Mouse (Mus musculus): ENCODE results near the gene Zfr2.

Gene Zfr2

GRCm38 (mm10) chr10:81288601-81289000, 55.6 kb downstream of the Zfr2 start:
- peak in 1 of 2 experiments; percentile 79 for DNase-seq

- peak; percentile 63 to 79 for DNase-seq
These were observed 56.3 kb downstream of the Zfr2 start for GRCm38 (mm10) chr10:81289278-81289677.

GRCm38 (mm10) chr10:81289811-81290210, 56.9 kb downstream of the Zfr2 start:
- DNase-seq: peak; percentile 41 to 76

- peak; percentile 53 to 56 for DNase-seq
These were observed 57.9 kb downstream of the Zfr2 start for GRCm38 (mm10) chr10:81290698-81291460.

- no peak for DNase-seq
These were observed 58.7 kb downstream of the Zfr2 start, which contains the start of gene Tjp3 for GRCm38 (mm10) chr10:81291511-81292104. Gene Tjp3 (minus strand): TSS chr10:81291581.

GRCm38 (mm10) chr10:81292554-81293333, 59.8 kb downstream of the Zfr2 start, which contains the start of gene Pip5k1c:
Gene Pip5k1c (plus strand): TSS chr10:81292963.
- peak; percentile 100 for DNase-seq

GRCm38 (mm10) chr10:81293334-81294030, 60.5 kb downstream of the Zfr2 start:
- DNase-seq: no peak

GRCm38 (mm10) chr10:81294442-81294841, 61.5 kb downstream of the Zfr2 start:
- DNase-seq: no peak

- no peak for DNase-seq
These were observed 62.2 kb downstream of the Zfr2 start for GRCm38 (mm10) chr10:81295185-81295584.

GRCm38 (mm10) chr10:81297246-81297645, 64.3 kb downstream of the Zfr2 start:
- no peak for DNase-seq

- DNase-seq: peak; percentile 78 to 84
These were observed 64.9 kb downstream of the Zfr2 start for GRCm38 (mm10) chr10:81297845-81298244.

GRCm38 (mm10) chr10:81298369-81299100, 65.6 kb downstream of the Zfr2 start:
- DNase-seq: no peak

- peak; percentile 79 to 83 for DNase-seq
These were observed 66.8 kb downstream of the Zfr2 start for GRCm38 (mm10) chr10:81299585-81300351.

GRCm38 (mm10) chr10:81300352-81300907, 67.5 kb downstream of the Zfr2 start:
- peak; percentile 75 to 89 for DNase-seq

GRCm38 (mm10) chr10:81301321-81301720, 68.4 kb downstream of the Zfr2 start:
- no peak for DNase-seq
